Mouse (Mus musculus) kidney, adult 18-20 months (tissue): ENCODE results near the gene Oser1.

Experiments
- DNase-seq: peaks from one replicate; pipeline ENCODE4 v3.0.0; 2021

Gene Oser1

DNA sequence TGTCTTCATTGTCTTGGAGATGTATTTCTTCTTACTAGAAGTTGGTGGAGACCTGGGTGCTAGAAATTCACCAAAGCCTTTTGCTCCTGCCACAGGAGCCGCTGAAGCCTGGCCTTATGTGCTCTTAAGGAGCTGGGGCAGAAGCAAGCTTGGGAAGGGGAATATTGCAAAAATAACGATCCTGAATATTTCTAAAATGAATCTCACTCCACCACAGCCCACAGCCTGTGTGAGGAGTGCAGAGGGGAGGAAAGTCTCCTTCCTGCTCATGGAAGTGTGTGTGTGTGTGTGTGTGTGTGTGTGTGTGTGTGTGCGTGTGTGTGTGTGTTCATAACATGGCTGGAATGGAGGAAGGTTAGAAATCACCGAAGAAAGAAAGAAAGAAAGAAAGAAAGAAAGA, 25.7 kb downstream of the Oser1 start:
- no peak for DNase-seq

- DNase-seq, result no peak
Observed at GRCm38 (mm10) chr2:163397905-163398304, 26.6 kb downstream of the Oser1 start, which contains the start of gene Jph2. Gene Jph2 (minus strand): TSS chr2:163397993.

GRCm38 (mm10) chr2:163397071-163397470, 27.4 kb downstream of the Oser1 start:
- no peak for DNase-seq

DNA sequence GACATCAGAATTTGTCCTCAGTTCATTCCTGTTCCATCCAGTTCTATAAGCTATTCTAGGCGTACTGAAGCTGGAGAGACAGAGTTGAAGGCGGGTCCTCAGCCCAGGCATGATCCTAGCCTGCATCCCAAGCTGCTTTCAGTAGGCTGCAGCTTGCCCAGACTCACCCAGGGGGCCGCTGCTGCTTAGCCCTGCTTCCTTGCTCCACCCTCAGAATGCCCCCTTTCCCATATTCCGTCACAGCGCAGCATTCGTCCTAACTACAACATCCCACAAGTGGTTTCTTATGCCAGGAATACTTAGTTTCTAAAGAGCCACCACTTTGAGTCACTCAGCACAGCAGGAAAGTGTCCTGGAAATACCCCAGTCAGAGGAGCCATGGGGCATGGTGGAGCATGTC, 29.5 kb downstream of the Oser1 start:
- no peak for DNase-seq

- no peak for DNase-seq
Observed at GRCm38 (mm10) chr2:163393976-163394375, 30.5 kb downstream of the Oser1 start.

DNA sequence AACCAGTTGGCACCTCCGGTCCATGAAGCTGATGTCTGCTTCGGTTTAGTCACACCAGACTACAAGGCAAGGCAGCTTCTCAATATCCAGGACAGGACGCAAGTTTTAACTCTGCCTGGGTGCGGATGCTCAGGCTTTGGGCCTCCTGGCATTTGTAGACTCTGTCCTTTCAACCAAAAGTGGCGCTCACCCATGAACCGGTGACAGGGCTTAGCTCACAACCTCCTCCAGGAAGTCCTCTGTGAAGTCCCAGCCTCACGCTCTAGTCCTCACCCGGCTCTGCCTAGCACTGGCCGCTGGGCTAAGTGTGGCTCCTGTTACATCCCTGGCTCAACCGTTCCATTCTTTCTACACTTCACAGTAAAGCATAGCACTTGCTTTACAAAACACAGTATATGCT, 31.3 kb downstream of the Oser1 start:
- no peak for DNase-seq

DNA sequence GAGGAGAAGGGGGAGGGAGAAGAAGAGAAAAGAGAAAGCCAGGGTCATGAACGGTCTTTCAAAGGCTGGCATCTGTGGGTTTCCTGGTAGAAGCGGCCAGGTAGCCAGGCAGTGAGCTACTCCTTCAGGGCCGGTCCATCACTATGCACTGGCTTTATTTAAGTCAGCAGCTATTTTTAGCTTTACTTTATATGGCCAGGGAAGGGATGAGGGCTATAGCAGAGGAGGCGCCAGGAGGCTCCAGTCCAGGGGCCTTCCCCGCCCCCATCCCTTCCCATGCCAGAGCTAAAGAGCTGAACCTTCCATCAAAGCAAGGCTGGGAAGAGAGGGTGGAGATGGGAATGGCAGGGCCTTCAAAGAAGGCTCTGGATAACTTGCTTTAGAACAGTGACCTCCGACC, 32.1 kb downstream of the Oser1 start:
- DNase-seq, result no peak

DNA sequence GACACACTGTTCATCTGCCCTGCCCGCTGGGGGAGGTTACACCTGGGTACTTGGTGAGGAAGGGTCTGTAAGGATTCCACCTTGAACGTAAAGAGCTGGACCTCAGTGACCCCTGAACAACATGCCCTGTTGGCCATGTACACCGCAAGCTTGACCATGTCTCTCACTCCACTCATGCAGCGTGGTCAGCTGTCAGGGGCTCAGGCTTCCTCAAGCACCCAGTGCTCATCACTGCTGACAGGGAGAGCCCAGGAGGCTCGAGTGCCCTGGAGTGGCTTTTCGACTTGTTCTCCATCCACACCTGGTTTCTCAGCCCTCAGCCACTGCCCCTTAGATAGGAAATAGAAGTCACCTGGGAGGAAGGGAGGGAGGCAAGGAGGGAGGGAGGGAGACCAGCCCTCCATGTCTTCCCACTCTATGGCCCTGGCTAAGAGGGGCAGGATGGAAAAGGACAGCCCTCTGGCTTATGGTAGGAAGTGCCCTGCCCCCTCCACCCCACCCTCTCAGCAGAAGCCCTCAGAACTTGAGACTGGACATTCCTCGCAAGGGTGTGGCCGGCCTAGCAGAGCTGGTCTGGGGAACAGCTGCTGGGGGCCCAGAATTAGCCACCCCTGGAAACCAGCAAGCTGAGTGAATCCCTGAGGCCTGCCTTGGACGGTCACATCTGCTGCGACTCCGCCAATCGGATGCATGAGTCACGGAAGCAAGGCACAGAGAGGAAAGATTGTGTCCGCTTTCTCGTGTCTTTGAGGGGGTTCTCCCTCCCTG, 37.9 kb downstream of the Oser1 start:
- no peak for DNase-seq

DNA sequence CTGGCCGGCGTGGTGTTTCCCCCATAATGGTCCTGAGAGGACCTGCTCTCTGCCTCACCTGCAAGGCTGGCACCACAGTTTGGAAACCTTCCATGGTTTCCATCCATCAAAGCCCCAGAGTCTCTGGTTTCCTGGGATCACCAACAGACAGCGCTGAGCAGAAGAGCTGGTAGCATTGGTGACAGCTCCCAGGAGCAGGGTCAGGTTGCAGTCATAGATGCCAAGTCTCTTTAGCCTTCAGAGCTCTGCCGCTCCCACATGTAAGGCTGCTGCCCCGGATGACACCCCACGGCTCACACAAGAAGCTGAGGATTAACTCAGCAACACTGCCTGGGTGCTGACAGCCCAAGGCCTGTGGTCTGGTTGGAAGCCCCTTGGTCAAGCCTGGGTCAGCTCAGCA, 39.4 kb downstream of the Oser1 start:
- DNase-seq, result no peak

GRCm38 (mm10) chr2:163381246-163381645, 43.3 kb downstream of the Oser1 start:
- no peak for DNase-seq

DNA sequence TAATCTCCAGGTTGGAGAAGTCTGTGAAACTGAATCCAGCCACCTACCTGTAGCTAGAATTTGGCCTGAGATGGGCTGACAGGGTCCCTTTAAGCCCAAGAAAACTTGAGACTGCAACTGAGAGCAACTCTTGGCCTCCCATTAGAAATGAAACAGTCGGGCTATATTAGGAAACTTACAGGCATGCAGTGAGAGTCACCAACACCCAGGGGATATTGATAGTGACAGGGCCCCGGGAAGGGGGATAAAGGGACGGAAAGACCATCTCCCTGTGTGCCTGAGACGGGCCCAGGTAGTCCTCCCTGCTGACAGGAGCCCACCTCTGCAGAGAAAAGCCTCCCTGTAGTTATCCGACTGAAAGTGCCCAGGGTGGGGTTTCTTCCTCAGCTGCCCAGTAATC, 45.1 kb downstream of the Oser1 start:
- no peak for DNase-seq

DNA sequence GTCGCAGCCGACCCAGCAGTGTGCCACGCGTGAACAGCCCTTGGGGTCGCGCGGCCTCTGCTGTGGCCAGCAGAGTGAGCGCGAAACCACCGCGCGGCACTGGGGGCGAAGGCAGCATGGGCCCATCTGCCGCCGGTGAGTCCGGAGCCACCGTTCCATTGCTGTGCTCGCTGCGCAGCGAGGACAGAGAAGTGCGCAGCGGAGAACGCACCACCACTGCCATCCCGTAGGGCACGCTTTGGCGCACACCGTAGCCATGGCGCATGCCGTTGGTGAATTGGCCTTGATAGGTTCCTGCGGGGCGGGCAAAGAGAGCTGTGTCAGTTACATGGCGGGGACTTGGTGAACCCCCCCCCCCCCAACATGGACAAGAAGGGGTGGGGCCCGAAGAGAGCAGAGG, 48.4 kb downstream of the Oser1 start:
- no peak for DNase-seq

- no peak for DNase-seq
Observed at GRCm38 (mm10) chr2:163375468-163375867, 49.0 kb downstream of the Oser1 start.

DNA sequence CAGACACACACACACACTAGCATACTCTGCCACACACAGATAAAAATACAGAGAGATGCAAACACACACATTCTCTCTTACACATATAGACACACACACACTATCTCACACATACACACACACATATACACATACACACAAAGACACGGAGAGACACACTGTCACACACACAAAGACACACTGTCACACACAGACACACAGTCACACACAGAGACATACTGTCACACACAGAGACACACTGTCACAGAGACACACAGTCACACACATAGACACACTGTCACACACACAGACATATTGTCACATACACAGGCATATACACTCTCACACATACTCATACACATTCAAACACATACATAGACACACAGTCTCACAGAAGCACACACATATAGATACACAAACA, 51.9 kb downstream of the Oser1 start:
- no peak for DNase-seq

GRCm38 (mm10) chr2:163370175-163370574, 54.3 kb downstream of the Oser1 start:
- DNase-seq, result no peak

- no peak for DNase-seq
Observed at GRCm38 (mm10) chr2:163364785-163365541, 59.5 kb downstream of the Oser1 start.

DNA sequence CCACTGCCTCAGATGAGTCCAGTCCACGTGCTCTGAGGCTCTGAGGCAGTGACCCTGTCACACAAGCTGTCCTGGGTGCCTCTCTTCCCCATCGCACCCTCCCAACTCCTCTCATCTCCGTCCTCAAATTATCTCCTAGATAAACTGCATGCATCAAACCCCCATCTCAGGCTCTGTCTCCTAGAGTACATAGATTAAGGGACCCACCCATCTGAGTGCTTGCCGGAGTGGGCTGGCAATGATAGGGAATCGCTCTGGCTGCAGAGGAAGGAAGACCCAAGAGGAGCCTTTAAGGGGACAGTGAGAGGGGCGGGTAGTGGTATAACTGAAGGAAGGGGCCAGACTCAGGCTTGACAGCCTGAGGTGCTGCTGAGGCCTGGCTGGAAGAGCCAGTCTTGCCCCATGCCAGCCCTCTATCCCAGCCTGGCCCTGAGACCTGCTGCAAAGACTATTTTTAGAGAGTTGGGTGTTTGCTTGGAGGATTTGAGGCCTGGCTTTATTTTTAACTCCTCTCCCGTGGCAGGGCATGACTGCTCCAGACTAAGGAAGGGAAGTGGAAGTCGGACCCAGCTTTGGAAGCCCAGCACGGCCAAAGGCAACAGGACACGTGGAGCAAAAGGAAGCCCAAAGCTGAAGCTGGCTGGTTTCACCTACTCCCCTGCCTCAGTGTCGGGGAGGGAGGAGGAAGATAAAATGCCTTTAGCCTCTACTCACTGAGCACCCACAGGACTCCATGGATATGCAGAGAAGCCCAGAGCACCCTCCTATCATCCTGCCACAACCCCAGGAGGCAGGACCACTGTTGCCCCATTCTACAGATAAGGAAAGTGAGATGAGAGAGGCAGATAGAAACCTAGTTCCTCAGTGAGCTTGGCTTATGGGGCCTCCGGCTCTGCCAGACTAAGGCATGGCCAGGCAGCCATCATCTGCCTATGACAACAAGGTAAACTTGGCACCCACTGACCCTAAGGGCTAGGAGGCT, 61.3 kb downstream of the Oser1 start:
- DNase-seq, result no peak

DNA sequence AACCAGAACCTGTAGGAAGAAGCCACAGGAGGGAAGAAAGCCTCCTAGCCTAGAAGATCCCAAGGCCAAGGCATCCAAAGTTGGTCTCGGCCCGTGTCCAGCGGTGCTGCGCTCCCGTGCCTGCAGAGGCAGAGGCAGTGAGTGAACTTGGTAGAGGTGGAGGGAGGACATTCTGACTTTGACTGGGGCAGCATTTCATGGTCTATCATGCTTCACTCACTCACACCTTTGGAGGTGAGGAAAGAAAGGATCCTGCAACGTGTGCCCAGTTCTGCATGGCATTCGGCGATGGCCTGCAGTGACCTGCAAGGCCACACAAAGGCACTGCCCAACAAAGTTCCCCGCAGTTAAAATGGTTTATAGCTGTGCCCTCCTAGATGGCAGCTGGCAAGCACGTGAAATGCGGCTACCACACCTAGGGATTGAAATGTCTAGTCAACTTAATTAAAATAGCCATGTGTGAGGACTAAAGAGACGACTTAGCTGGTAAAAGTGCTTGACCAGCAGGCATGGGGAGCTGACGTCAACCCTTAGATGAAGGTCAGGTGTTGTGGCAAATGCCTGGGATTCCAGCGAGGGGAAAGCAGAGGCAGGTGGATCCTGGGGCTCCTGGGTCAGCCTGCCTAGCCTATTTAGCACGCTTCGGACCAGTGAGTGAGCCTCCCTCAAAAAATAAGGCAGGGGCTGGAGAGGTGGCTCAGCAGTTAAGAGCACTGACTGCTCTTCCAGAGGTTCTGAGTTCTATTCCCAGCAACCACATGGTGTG, 63.5 kb downstream of the Oser1 start:
- DNase-seq, result no peak

DNA sequence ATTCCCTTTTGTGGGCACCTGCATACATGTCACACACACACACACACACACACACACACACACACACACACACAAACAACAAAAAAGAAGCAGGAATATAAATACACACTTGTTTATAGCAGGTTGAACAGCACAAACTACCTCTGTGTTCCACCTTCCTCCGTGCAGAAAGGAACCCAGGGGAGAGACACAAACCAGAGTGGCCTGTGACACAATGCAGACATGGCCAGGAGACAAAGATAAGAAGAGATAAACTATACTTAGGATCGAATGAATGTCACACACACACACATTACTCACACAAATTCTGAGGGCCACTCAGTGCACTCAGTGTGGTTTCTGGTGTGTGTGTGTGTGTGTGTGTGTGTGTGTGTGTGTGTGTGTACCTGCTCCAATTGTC, 65.2 kb downstream of the Oser1 start:
- DNase-seq, result no peak

GRCm38 (mm10) chr2:163358662-163359061, 65.8 kb downstream of the Oser1 start:
- no peak for DNase-seq

- DNase-seq, result no peak
Observed at GRCm38 (mm10) chr2:163356113-163356840, 68.2 kb downstream of the Oser1 start.
